Mouse (Mus musculus) urinary bladder, postnatal 14 days (tissue): Measurements from ENCODE around the gene Xpo6.
A peak's percentile ranks its signal among the peaks of the same experiment; 100 is the strongest.

Experiments
- DNase-seq: peaks from one replicate; pipeline ENCODE4 v3.0.0; 2021; ENCODE audit warnings: low spot score

Xpo6 gene

GRCm38 (mm10) chr7:126126502-126126901, 73.8 kb downstream of the Xpo6 start:
- DNase-seq = no peak

GRCm38 (mm10) chr7:126121533-126121932, 78.8 kb downstream of the Xpo6 start:
- DNase-seq = no peak

DNA sequence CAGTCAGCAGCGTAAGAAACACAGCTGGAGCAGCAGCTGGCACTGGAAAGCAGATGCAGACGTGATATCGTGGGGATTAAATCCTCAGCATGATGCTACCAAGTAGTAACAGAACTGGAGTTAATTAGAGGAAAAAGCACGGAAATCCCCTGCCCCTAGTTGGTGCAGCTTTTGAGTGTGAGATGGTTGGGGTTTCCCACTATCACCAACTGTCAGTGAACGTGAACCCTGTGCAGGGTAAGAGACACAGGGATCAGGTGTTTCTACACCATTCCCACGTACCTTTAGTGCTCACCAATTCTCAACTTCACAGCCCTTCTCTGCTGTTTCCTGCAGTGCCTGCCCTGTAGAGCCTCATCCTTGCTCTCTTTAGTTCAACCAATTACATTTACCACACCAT, 80.5 kb downstream of the Xpo6 start:
- no peak for DNase-seq

DNA sequence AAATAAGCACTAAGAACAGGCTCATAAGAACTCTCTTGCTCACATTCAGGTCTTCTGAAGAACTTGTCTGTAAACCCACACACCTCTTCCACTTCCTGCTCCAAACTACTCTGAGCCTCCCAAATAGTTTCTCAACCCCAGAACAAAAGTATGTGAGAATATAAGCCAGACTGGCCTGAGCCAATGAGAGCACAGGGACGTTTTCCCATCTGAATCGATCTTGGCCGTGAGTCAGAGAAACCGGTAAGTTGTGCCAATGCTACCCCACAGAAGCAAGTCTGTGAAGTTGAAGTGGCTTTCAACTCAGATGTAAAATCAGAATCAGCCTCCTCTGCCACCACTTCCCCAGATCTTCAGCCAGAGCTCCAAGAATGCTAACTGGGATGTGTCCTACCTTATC, 87.0 kb downstream of the Xpo6 start:
- no peak for DNase-seq

DNA sequence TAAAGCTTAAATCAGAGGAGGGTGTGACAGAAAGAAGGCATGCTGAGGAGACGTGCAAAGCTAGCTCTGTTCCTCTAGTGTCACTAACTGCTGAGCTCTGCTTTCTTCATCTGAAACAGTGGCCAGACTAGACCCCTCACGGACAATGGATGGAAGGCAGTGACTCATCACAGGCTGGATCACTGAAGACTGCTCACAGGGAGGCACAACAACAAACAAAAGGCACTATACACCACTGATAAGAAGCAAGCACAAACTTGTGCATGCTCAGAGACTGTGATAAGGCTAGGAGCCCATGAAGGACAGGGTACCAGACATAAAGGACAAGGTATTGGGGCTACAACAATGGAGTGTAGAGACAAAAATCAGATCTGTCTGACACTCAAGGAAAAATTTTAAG, 89.1 kb downstream of the Xpo6 start:
- DNase-seq = no peak

DNA sequence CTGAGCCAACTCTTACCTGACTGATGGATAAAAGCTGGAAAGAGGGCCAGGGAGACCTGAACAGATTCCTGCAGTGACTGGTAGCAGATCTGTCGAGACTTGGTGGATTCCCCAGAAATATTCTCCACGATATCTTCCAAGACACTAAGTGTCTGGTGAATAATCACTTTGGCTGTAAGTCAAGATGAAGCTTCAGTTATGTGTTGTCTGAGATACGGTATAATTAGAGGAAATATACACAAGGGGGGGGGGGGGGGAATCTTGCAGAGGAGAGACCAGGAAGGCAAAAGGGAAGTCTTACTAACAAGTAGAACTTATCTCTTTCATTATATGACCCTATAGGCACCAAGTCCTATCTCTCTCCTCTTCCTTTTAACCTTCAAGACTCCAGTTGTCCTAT, 90.4 kb downstream of the Xpo6 start:
- no peak for DNase-seq

DNA sequence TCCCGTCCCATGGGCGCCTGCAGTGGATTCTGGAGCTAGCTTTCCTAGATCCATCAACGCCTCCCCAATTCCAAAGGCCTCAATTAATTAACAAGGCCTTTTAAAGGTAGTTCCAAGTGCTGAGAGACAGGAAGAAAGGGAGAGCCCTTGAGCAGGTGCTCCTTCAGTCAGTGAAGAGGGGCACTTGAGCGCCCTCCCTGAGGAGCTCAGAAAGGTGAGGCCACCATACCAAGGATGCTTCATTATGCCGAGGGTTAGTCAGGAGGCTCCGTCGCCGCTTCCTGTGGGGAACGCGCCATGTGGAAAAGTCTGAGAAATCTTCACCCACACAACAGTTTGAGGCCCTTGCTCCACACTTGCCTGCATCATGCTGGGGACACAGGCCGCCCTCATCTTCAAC, 99.9 kb downstream of the Xpo6 start:
- no peak for DNase-seq

GRCm38 (mm10) chr7:126099835-126100234, 100.5 kb downstream of the Xpo6 start:
- no peak for DNase-seq

DNA sequence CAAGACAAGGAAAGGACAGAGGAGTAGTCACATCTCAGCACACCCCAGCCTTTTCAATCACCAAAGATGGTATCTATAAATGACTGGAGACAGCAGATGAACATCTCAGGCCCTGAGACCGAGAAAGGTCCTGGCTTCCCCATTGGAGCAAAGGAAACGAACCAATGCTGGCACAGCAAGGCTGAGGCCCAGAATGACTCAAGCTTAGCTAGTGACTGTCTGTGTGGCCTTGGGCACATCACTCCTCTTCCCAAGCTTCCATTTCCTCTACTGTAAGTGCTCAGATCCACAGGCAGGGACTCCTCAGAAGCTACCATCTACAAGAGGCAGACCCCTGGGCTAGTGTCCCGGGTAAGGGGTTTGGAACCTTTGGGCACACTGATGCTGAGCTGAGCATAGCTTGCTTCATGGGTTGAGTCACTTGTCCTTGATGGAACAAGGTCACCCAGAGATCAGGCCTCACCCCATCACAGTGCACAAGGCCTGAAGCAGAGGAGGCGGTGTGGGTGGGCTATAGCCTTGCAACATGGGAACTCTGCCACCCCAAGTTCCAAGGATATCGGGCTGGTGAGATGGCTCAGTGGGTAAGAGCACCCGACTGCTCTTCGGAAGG, 101.0 kb downstream of the Xpo6 start:
- DNase-seq = no peak

DNA sequence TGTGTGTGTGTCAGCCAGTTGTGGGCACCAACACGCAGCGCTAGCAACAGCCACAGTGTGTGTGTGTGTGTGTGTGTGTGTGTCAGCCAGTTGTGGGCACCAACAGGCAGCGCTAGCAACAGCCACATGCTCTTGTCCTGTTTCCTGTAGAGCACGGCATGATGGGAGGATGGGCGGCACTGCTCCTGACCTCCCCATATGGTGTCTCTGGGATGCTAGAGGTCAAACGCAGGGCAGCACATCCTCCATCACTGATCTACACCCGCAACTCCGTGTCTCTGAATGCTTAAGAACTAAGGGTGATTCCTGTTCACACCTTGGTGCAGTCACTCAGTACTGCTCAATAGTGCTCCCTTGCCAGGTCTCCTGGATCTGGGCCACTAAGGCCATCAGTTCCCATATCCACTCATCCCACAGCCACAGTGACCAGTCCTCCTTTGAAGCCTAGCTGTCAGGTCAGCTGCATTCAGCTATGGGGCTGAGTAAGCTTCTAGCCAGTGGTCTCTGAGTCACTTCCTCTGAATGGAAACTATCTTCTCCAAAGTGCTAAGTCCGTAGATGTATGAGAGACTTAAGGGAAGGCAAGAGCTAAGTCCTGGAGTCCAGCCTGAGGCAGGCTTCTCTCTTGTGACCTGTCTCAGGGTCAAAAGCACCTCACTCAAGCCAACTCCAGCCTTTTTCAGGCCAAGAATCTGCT, 102.9 kb downstream of the Xpo6 start:
- no peak for DNase-seq

DNA sequence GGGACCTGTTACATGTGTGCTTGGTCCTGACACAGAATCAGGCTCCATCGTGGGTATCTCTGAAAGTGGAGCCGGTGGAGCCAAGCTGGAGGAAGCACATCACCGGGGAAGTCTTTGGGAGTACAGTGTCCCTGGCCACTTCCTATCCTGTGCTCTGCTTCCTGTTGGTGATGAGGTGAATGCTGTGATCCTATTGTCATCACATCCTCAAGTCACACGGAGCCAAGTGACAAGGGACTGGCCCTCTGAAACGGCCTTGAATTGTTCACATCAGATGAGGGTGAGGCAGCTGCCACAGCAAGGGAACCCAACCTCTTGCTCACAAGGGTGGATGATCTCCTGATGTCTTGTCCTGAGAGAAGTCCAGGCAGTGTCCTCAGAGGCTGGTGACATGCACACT, 103.7 kb downstream of the Xpo6 start:
- DNase-seq = no peak

DNA sequence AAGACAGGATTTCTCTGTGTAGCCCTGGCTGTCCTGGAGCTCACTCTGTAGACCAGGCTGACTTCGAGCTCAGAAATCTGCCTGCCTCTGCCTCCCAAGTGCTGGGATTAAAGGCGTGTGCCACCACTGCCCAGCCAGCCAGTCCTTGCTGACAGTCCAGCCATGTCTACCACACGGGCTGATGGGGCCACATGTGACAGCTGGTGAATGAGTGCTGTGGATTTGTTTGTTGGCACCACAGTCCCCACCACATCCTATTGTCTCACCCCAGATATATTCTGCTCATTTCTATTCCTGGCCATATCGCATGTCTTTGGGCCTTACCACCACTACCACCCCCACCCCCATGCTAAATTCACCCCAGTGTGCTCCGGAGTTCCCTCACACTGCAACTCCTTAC, 105.6 kb downstream of the Xpo6 start:
- no peak for DNase-seq

- DNase-seq = no peak
These were observed 107.1 kb downstream of the Xpo6 start for GRCm38 (mm10) chr7:126093162-126093561.

DNA sequence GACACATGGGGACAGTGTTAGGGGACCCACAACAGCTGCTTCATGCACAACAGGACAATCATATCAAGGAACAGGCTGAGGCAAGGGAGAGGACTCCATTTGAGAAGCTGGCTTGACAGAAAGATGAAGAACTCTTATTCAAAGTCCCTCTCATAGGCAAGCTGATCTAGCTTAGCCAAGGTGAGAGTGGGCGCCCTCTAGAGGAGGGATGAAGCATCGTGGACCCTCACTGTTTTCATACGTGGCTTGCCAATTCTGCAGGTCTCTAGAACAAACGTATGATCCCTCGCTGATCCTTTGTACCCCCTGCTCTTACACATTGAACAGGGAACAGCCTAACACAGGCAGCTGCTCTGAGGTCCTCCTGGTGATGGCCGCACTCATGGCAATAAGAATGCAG, 110.5 kb downstream of the Xpo6 start:
- peak; percentile 49 for DNase-seq

GRCm38 (mm10) chr7:126088155-126088554, 112.1 kb downstream of the Xpo6 start:
- DNase-seq = no peak

DNA sequence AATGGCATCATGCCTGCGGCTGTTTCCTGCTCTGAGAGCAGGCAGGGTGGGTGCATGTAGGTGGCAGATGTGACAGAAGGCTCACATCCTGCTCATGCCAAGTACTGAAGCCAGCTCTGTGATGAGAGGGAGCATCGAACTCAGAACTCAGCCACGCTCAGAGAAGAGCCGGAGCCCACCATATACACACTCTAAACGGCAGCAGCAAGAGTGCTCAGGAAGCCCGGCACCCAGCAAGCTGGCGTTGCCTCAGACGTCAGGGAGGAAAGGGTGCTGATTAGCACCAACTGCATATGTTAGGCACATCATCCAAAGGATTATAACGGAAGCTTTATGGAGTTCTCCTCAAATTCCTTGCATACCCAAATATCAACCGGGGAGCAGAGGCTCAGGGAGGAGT, 112.7 kb downstream of the Xpo6 start:
- DNase-seq = no peak

DNA sequence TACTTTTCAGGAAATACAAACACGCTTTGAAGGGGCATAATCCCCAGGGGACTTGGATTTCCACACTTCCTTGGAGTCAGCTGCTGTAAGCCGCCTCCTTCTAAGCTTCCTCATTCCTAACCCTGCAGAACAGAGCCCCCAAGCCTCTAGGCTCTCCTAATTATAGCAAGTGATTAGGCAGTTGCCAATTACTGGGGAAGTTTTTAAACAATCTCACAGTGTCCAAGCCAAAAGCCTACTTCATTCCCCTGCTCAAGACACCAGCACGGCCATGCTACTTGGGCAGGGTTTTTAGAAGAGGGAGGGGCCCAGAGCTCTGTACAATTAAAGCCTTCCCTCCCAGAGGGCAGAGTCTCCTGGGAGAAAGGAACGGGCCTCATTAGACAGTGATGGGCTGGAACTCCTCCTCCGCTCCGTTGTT, 114.0 kb downstream of the Xpo6 start:
- DNase-seq = no peak

- no peak for DNase-seq
These were observed 115.1 kb downstream of the Xpo6 start for GRCm38 (mm10) chr7:126085154-126085553.

DNA sequence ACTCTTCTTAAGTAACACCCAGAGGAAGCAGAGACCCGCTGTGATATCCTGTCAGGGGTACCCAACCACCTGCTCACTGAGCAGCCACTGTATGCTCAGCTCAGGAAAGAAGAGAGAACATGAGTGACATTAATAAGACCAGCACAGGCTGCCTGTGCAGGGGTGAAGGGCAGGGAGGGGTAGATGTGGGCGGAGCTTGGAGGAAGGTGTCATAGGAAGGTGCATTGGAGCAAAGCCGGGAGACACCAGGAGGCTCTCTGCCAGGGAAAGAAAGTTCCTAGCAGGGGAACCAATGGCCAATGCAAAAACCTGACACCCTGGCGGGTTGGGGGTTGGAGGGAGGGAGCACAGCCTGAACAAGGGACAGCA, 116.3 kb downstream of the Xpo6 start:
- DNase-seq = no peak

DNA sequence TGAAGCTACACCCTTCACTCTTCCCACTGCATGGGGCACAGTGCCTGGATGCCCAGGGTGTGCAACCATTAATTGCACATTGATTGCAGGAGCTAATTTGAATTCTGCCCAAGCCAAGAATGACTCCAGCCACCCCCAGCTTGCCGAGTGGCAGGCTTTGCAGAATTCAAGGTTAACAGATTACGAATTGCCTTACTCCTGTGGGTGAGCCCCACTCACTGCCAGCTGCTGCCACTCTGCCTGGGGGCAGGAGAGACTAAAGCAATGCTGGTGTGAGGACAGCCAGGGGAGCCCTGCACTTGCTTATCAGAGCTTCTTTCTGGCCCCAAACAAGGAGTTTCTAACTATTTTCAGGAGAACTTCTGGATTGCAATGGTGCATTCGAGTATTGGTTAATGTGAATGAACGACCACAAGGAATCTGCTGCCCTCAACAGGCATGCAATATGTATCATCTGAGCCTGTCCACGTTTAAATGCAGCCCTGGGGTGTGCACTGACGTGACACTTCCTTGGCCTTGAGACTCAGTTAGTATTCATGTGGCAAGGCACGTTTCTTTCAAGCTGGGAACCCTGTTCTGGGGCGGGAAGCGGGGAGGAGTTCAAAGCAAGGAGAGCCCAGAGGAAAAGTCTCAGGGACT, 116.8 kb downstream of the Xpo6 start:
- no peak for DNase-seq

DNA sequence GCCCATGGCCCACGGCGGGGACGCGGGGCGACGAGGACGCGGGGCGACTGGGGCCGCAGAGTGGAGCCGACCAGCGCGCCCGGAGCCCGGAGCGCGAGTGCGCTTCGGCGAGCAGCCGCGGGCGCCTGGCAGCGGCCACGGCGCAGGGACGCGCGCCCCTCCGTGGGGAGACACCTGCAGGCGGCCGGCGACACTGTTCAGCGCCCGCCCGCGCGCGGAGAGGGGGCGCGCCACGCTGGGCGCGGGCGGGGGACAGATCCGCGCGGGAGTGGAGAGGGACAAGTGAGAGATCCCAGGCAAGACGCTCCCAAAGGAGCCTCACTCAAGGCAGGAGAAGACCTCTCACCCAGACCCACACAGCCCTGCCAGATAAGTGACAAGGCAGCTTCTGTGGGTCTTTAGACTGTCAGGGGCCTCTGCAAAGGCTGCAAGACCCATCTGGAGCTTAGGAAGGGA, 118.0 kb downstream of the Xpo6 start, which contains the start of gene Gsg1l:
Gene Gsg1l, minus strand, starts transcription at position 126 of the 456 bp plus-strand sequence.
- DNase-seq = no peak

DNA sequence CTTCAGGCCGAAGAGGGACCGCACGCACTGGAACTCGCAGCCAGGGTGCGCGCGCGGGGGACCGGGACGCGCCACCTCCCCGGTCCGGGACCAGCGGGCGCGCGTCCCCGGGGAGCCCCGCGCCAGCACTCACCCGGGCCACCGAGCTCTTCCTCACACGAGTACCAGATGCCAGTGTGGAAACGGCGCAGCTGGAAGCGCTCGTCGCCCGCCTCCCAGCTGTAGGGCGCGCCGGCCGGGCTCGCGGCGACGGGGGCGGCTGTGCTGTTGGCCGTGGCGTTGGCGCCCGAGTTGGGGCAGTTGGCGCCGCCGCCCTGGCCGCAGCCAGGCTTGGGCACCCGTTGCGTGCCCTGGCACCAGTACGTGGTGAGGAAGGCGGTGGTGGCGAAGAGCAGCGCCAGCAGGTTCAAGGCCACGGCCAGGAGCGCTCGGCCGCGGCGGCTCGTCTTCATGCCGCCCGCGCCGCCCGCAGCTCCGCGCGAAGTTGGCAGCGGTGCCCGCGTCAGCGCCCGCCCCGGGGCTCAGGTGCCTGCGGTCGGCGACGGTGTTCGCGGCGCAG, 118.5 kb downstream of the Xpo6 start:
- DNase-seq = no peak
